Mouse (Mus musculus): ENCODE data around the gene Odf4.
A peak's percentile ranks its signal among the peaks of the same experiment; 100 is the strongest.
"Not testable (repeated sequence)": the region's sequence is repeated elsewhere in the genome, so short reads cannot be mapped to it uniquely, and the experiment has no call there.

The Odf4 gene

DNA sequence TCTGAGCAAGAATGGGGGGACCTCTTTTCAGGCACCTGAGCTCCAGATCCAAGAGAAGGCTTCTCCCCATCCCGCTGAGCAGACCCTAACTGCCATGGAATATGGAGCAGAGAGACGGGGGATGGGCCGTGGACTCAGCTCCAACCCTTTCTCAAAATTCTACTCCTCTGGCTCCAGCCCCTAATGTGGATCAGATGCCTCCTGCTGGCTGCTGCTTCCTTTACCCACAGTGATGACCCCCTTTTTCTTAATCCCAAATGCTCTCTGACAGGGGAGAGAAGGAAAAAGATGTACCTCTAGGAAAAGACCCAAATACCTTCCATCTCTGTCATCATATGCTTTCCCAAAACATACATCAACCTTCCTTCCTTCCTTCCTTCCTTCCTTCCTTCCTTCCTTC is at the start of gene Odf4:
TSS of gene Odf4 (minus strand) at position 101 of the 400 bp plus-strand sequence.
- DNase-seq (ENCODE audit: extremely low spot score) = no peak

DNA sequence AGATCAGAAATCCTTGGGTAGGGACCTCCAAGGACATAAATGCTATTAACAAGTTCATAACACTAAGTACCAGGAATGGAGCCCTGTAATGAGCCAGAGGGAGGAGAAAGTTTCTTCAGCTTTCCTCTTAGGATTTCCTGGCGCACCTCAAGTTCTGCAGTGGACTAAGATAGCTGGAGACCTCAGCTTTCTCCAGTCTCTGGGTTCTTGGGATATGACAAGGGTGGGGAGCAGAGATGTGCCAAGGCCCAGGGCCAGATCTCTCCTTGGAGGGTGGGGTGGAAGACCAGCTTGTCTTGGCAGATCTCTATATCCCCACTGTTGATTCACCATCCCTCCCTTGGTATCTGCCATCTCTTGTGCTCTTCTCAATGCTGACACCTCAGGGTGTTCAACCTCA is 48.7 kb upstream of the Odf4 start:
- no peak for DNase-seq (ENCODE audit: extremely low spot score)

DNA sequence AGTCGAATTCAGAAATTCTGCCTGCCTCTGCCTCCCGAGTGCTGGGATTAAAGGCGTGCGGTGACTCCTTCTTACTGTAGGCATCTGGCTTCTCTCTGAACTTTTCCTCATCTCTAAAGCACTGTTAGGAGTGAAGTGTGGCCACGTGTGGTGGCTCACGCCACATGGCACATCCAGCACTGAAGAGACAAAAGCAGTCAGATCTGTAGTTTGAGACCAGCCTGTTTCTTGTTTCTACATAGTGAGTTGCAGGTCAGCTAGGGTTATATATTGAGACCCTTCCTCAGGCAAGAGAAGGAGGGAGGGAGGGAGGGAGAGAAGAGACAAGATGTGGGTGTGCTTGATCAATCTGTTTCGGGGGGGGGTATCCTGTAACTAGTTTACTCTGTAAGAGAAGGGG is 48.2 kb upstream of the Odf4 start, which contains the start of gene Rangrf:
TSS of gene Rangrf (minus strand) at position 101 of the 400 bp plus-strand sequence.
- DNase-seq (ENCODE audit: extremely low spot score) = no peak

DNA sequence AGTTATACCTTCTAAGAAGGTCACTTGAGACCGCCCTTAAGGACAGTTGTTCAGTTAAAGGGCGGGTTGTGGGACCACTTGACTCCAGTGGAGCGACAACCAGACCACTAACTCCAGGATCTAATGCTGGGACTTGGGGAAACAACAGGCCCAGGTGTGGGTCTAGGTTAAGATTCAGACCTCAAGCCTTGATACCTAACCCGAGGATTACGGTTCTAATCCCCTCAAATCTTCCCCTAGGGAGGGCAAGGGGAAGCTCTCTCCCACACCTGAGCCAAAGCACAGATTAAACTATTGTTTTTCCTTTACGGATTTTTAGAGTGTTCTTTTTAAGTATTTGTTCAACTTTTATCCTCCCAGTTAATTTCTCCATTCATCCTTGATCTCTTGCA is 47.2 kb upstream of the Odf4 start:
- no peak for DNase-seq (ENCODE audit: extremely low spot score)

DNA sequence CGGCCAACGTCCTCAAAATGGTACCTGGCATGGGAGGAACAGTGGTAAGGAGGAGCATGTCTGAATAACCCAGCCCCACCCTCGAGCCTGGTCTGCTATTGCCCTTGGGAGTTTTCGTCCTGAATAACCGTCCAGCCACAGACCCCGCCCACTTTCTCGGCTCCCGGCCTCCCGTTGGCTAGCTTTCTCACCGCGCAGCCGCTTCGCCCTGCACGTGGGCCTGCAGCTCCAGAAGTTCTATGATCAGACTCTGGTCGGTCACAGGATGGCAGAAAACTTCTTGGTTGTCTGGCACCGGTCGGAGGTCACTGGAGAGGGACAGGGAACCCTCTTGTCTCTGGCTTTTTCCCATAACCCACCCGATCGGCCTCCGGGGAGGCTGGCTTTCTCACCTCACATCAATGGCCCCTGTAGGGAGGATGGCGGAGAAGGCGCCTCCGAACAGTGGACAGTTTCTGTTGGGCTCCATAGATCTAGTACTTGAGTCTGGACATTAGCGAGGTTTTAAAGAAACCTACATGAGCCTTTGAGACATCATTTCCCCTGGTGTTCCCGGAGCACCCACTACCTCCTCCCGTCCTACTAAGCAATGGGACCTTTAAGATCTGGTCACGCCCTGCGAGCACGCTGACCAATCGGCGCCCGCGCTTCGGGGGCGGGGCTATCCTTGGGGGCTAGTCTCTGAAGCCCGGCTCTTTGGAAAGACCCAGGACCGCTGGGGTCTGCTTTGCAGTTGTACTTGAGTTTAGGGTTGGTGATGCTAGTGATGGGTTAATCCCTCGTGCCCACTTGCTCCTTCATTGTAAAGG is 46.6 kb upstream of the Odf4 start:
- peak; percentile 89 for DNase-seq (ENCODE audit: extremely low spot score)

DNA sequence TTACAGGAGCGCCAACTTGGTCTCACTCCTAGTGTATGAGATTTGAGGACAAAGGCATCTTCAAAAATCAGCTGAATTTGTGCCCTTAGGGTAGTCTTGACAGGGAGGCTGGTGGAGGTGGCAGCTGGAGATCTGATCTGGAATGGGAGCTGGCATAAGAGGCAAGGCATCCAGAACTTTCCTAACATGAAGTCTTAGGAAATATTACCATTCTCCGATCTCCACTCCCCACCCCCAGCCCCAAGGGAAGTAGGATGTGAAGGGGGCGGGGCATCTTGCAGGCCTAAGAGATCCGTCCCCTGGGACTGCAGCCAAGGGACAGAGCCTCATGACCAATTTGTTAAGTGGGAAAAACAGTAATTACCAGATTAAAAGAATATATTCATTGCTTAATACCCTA is 43.4 kb upstream of the Odf4 start:
- no peak for DNase-seq (ENCODE audit: extremely low spot score)

DNA sequence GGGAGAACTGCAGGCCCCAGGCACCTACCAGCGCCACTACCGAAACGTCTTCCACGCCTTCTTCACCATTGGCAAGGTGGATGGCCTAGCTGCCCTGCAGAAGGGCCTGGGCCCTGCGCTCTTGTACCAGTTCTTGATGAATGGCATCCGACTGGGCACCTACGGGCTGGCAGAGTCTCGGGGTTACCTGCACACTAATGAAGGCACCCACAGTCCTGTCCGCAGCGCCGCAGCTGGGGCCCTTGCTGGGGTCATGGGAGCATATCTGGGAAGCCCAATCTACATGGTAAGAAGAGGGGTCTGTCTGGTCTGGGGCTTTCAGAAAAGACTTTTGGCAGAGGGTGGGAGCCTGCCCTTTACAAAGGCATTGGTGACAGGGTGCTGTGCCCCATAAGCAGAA is 41.9 kb upstream of the Odf4 start:
- no peak for DNase-seq (ENCODE audit: extremely low spot score)

DNA sequence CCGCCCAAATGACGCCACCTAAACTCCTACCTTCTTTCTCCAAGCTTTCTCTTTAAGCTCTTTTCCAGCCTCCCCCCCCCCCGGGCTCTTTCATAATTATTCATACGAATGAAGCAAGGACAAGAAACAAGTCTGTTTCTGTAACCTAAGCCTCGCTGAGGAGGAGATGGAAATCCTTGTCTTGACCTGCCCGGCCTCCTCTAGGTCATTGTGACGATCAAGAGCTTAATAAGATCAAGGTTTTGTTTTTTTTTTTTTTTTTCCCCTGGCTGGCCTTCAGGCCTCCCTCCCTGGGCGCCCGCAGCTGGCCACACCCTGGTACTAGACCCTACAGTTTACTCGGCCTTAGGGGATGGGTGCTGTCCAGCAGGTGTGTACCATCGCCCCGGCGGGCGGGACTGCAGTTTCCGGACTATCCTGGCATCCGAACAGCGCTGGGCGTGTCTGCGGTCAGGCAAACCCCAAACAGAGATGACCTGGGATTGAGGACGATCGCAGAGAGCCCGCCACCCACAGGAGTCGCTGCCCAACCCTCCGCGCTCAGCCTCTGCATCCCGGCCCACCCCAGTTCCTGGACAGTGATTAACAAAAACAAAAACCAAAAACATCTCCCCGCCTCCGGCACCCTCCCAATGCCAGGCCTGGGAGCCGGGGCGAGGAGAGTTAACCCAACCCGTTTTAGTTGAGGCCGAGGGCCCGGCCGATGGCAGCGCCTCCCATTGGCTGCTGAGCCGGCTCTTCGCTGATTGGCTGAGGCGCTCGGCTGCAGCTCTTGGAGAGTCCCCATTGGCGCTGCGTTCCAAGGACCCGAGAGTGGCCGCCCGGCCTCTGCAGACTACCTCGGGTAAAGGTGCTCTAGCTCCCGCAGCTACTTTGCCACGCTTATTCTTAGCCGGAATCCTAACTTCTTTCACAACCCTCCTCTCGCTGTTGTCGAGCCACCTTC is 40.7 kb upstream of the Odf4 start, which contains the start of gene Slc25a35:
TSS of gene Slc25a35 (plus strand) at position 795 of the 946 bp plus-strand sequence.
- DNase-seq (ENCODE audit: extremely low spot score) = peak; percentile 85

DNA sequence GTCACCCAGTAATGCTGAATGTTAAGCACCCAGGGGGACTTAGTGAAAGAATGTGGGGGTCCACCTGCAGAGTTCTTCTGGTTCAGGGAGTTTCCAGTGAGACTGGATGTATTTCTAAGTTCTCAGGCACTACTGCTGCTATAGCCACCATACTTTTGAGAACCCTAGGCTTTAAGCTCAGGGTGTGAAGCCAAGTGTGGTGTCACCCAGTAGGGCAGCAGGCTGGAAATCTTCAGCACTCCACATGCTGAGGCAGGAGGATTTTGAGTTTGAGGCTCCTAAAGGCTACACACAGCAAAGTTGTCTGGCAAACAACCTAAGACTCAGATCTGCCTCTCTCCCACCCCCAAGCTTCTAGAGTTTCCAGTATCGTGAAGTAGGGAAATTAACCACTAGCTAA is 39.7 kb upstream of the Odf4 start:
- no peak for DNase-seq (ENCODE audit: extremely low spot score)

DNA sequence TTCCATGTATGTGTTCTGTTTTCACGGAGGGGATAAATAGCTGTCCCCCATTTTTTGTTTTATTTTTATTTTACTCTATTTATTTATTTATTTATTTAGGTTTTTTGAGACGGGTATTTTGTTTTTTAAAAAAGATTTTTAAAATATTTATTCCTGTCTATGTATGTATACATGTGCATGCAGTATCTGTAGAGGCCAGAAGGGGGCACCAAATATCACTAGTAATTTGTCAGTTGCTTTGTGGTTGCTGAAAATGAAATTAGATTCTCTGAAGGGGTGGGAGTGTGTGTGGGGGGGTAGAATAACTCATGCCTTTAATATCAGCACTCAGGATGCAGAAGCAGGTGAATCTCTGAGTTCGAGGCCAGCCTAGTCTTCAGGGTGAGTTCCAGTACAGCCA is 39.0 kb upstream of the Odf4 start:
- DNase-seq (ENCODE audit: extremely low spot score) = peak; percentile 48

DNA sequence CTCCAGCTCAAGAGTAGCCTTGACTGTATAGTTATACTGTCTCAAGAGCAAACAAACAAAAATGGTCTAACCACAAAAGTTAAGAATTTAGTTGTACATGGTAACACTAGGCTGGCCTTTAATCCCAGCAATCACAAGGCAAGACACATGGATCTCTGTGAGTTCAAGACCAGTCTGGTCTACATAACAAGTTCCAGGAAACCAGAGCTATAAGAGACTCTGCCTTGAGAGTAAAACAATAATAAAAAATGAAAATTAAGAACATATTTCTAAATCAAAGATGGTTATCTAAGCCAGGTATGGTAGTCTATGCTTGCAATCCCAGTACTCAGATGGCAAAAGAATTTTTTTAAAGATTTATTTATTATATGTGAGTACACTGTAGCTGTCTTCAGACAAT is 38.2 kb upstream of the Odf4 start:
- no peak for DNase-seq (ENCODE audit: extremely low spot score)

DNA sequence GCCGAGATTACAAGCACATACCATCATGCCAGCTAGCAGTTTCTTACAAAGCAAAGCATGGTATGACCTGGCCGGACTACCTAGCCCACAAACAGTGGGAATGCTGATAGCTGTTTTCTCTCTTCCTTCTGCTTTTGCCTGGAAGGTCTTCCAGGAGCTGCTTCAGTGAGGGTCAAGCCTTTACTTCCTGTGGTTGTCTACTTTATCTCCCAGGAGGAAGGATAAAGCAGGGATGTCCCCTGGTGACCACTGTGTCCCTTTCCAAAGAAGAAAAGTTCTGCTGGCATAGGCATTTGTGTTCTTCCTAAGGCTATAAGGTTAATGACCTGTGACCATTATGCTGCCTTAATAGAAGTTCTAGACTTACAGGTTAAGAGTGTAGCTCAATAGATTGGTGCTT is 36.5 kb upstream of the Odf4 start:
- DNase-seq (ENCODE audit: extremely low spot score) = no peak

DNA sequence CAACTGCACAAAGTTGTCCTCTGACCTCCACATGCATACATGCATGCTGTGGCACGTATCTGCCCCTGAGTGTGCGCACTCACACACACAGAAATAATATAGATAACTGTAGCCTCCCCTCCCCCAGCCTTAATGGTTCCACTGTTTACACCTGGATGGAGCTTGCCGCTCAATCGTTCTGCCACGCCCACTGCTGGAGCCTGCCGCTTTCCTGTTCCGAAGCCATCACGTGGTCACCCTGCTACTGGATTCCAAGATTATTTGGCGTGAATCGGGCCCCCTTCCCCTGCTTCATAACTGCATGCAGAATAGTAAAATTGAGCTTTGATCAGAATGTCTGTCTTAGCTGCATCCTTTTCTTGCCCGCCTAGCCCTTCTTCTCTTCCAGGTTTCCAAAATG is 35.3 kb upstream of the Odf4 start:
- DNase-seq (ENCODE audit: extremely low spot score) = not testable (repeated sequence)

DNA sequence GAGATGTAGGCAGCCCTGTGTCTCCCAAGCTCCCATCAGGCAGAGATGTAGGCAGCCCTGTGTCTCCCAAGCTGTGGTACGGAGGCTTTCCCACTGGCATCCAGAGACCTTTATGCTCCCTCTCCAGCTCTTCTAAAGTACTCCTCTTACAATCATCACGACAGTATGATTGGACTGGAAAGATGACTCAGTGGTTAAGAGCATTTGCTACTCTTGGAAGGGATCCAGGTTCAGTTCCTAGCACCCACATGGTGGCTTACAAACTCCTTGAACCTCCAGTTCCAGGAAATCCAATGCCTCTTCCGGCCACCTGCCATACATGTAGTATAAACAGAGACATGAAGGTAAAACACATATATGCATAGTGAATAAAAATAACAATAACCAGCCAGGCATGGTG is 34.7 kb upstream of the Odf4 start:
- no peak for DNase-seq (ENCODE audit: extremely low spot score)

DNA sequence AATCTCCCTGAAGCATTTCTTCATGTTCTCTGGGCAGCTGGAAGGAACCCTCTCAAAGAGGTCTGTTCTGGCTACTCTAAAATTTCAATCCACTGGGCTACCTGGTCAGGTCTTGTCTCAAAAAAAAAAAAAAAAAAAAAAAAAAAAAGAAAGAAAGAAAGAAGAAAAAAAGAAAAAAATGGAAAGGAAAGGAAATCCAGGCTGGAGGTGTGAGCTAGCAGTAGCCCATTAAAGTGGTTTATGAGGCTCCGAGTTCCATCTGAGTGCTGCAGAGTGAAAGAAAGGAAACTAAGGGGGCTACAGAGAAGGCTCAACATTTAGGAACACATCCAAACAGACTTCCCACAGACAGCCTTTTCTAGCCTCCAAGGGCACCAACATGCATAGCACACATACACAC is 31.1 kb upstream of the Odf4 start:
- DNase-seq (ENCODE audit: extremely low spot score) = no peak

DNA sequence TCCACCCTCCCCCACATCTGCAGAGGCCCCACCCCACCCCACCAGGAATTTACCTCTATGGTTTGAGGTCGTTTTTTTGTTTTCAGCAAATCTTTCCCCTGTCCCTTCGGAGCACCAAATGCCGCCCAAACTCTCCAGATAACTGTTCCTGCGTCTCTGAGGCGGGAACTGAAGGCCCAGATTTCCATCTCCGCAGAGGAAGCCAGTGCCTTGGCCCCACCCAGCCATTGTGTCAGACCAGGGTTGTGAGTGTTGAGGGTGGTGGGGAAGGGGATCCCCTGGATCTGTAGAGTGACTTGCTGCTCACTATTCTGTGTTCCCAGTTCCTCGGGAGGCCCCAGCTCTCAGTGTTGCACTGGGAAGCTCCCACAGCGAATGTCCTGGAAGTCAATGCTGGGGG is 30.4 kb upstream of the Odf4 start, which contains the start of gene Arhgef15:
TSS of gene Arhgef15 (minus strand) at position 173 of the 400 bp plus-strand sequence.
- DNase-seq (ENCODE audit: extremely low spot score) = no peak

DNA sequence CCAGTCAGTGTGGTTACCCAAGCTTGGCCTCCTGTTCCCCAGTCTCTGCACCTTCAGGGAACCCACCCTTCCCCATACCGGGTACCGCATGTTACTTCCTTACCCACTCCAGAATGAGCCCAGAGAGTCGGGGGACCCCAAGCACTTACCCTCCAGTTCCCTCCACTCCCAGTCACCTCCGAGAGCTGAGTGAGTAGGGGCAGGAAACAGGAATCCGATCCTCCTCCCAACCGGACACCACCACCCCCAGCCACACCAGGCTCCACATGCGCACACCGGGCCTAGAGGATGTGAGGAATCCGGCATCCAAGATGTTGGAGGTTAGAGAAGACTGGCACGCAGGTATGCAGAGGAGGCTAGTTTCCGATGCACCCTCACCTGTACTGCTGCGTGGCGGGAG is 29.8 kb upstream of the Odf4 start:
- DNase-seq (ENCODE audit: extremely low spot score) = no peak

DNA sequence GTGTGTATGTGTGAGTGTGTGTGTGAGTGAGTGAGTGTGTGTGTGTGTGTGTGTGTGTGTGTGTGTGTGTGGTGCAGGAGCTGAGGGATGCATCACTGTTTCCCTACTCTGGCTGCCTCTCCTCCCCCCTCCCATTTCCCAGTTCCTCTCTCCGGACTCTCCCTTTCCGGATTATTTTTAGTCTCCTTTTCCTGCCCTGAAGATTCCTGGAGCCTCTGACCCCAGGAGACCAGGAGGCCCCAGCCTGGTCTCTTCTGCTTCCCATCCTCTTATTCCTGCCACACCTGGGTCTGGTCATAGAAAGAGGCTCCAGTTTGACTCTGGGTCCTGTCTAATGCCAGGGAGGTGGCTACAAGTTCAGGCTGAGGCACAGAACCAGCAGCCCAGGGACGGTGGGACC is 29.2 kb upstream of the Odf4 start:
- DNase-seq (ENCODE audit: extremely low spot score) = no peak

DNA sequence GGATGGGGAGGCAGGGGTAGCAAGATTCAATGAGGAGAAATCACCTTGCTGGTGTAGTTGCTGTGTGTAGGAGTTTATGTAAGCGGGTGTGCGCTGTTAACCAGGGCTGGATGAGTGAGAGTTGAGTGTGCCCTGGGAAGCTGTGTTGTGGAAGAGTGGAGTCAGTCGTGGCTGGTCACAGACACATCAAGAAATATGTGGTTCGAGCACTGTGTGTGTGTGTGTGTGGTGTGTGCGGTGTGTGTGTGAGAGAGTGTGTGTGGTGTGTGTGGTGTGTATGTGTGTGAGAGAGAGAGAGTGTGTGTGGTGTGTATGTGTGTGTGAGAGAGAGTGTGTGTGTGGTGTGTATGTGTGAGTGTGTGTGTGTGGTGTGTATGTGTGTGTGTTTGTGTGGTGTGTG is 28.6 kb upstream of the Odf4 start:
- DNase-seq (ENCODE audit: extremely low spot score) = no peak

DNA sequence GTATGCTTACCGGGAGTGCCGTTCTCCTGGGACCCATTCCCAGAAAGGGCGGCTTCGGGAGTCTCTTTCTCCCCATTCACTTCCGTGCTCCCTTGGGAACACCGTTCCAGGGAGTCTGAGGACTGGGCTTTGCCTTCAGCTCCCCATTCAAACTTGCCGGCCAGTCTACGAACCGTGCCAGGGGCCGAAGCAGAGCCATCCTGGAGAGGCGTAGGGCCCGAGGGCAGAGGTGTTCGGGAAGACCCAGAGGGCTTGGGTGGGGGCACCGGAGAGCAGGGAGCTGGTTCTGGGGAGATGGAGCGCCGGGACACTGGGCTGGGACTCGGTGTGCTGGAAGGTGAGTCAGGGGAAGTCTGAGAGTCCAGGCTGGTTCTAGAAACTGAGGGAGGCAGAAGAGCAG is 27.5 kb upstream of the Odf4 start:
- peak; percentile 33 for DNase-seq (ENCODE audit: extremely low spot score)

DNA sequence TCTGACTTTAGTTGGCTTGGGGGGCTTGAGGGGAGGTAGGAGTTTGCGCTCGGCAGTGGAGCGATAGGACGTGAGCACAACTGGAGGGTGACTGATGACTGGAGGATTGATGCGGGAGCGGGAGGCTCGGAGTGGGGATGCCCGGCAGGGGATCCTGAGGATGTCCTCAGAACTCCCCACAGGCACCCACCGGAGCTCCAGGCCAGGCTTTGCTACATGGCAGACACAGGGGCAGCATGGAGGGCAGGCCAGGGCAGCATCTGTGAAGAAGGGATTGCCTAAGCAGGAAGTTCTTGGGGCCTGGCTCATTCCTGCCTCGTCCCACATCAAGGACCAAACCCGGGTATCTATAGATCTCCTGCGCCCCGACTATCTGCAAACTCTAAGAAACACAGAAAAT is 27.0 kb upstream of the Odf4 start:
- DNase-seq (ENCODE audit: extremely low spot score) = peak; percentile 14

DNA sequence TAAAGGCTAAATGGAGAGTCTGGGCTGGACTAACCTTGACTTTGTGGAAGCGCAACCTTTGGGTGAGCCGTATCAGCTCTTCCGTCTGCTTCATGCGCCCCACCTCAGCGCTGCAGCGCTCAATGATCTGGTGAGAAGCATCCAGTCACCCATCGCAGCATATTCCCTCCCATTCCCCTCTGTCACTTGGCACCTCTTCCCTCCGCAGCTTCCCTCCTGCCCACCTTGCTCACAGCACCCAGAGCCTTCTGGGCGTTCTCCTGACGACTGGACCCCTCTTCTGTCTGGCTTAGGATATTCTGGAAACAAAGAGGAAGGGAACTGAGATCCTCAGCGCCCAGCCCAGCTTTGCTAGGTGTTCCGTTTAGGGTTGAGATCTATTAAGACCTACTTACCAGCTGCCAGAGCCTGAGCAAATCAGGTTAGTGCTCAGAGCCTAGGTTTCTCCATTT is 20.7 kb upstream of the Odf4 start:
- DNase-seq (ENCODE audit: extremely low spot score) = no peak
